Mouse (Mus musculus) neutrophil, adult 5-6 weeks (primary cell): ENCODE results near the gene Tmem198. TPM values are rescaled to one million over a fixed set of nuclear protein-coding genes. Genes with fewer than 3 reads are reported as not detected.

Experiments used
- ATAC-seq: fragments of 151-379, 151-347 bp; 2 replicates; pipeline ENCODE4 v1.8.0; 2017; ENCODE audit warnings: mild to moderate bottlenecking, moderate TSS enrichment; ENCODE audit not compliant: insufficient number of reproducible peaks, poor library complexity, low FRiP score, severe bottlenecking; ENCODE audit errors: extremely low read depth
- total RNA-seq: library from RNA; stranded (forward); fragments of 200-1000 nt; gene quantifications from 2 replicates; pipeline ENCODE4 v1.2.3, GENCODE M21; 2017

The Tmem198 gene
- total RNA-seq, 1 experiment from 2014 or later = 0.35 TPM

GRCm38 (mm10) chr1:75480036-75480435, 704 bp downstream of the Tmem198 start:
- ATAC-seq = no peak

- no peak for ATAC-seq
Observed at GRCm38 (mm10) chr1:75480735-75481134, 1.4 kb downstream of the Tmem198 start.

GRCm38 (mm10) chr1:75486561-75486960, 7.2 kb downstream of the Tmem198 start:
- ATAC-seq = no peak

GRCm38 (mm10) chr1:75487040-75487404, 7.7 kb downstream of the Tmem198 start:
- no peak for ATAC-seq

GRCm38 (mm10) chr1:75487405-75488161, 8.3 kb downstream of the Tmem198 start:
- no peak for ATAC-seq

- ATAC-seq = no peak
Observed at GRCm38 (mm10) chr1:75490785-75491551, 11.6 kb downstream of the Tmem198 start.

- no peak for ATAC-seq
Observed at GRCm38 (mm10) chr1:75492579-75493170, 13.3 kb downstream of the Tmem198 start.

GRCm38 (mm10) chr1:75494878-75495548, 15.7 kb downstream of the Tmem198 start:
- no peak for ATAC-seq

GRCm38 (mm10) chr1:75498897-75499296, 19.6 kb downstream of the Tmem198 start:
- no peak for ATAC-seq

GRCm38 (mm10) chr1:75499441-75499840, 20.1 kb downstream of the Tmem198 start:
- no peak for ATAC-seq

GRCm38 (mm10) chr1:75501905-75502304, 22.6 kb downstream of the Tmem198 start:
- ATAC-seq = no peak

- no peak for ATAC-seq
Observed at GRCm38 (mm10) chr1:75502945-75503650, 23.8 kb downstream of the Tmem198 start.

GRCm38 (mm10) chr1:75503651-75503980, 24.3 kb downstream of the Tmem198 start:
- ATAC-seq = no peak

- no peak for ATAC-seq
Observed at GRCm38 (mm10) chr1:75504256-75505045, 25.1 kb downstream of the Tmem198 start.

GRCm38 (mm10) chr1:75505159-75505955, 26.0 kb downstream of the Tmem198 start:
- ATAC-seq = no peak

GRCm38 (mm10) chr1:75505956-75506831, 26.9 kb downstream of the Tmem198 start, which contains the start of gene Obsl1:
TSS of gene Obsl1 (minus strand) at chr1:75506452.
- ATAC-seq = no peak
